Mouse (Mus musculus) testis, adult 2 months (tissue): ENCODE data around the gene Slc6a3.
A peak's percentile ranks its signal among the peaks of the same experiment; 100 is the strongest.

Experiments used
- CTCF ChIP-seq: fragments of 200-500 bp; IDR thresholded peaks from 2 replicates; pipeline ENCODE4 v1.5.1; 2012; ENCODE audit warnings: low read depth, mild to moderate bottlenecking, inconsistent platforms, low read length, moderate library complexity; ENCODE audit not compliant: control insufficient read depth, insufficient read depth, insufficient replicate concordance
- POLR2A ChIP-seq: fragments of 200-500 bp; IDR thresholded peaks from 2 replicates; pipeline ENCODE4 v1.6.1; 2012; ENCODE audit warnings: low read depth, mild to moderate bottlenecking, inconsistent platforms, low read length, moderate library complexity; ENCODE audit not compliant: control insufficient read depth

GRCm38 (mm10) chr13:73512776-73513673 is 23.5 kb upstream of the Slc6a3 start:
- TF ChIP-seq CTCF (peak; percentile 82; the same call in 1 of the 2 replicates), POLR2A (no peak)
